Mouse (Mus musculus): Measurements from ENCODE around the gene Rcl1.

Gene Rcl1

DNA sequence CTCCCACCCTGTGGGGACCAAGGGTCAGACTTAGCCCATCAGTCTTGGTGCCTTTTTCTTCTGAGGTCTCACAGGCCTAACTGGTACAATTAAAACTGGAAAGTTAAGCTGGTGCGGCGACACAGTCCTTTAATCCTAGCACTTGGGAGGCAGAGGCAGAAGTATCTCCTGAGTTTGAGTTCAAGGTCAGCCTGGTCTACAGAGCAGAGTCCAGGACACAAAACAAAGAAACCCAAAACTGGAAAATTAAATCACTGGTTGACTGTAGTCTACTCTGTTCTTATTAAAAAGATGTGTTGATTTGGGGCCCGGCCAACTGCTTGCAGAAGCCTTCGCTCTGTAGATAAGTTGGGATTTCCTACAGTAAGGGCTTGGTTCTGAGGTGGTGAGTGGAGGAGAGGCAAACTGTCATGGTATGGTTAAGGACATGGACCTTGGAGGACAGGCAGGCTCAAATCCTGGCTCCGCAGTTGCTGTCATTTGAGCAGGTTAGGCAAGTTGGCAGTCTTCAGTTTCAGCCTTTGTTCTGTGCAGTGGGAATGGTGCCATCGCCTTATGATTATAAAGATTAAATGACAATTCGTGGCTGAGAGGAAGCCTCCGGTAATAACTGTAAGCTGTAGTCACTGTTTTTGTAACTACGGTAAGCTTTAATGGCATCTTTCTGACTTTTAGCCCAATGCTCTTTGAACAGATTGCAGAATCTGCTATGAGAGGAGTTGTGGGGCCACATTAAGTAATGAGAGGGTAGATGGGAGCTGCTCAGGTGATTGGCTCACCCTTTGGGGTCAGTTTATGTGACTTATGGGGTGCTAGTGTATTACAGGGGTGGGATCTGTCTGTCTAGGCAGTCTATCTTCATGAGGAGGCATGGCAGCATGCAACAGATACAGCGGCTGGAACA is 12.8 kb downstream of the Rcl1 start:
- DNase-seq (ENCODE audit: low spot score) = no peak

DNA sequence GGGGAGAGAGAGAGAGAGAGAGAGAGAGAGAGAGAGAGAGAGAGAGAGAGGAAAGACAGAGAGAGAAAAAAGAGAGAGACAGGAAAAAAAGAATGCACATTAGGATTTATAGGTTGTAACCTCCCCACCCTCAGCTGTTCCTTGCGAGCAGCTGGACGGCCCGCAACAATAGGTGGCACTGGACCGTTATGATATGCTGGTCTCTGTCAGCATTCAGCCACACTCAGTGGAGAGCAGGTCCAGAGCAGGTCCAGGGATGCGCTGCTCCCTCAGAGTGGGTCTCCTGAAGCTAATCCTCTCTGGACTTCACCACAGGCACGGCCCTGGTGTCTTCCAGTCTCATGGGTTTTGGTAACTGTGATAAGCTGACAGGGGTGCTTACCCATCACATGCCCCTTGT is 15.6 kb downstream of the Rcl1 start:
- DNase-seq (ENCODE audit: low spot score) = no peak

DNA sequence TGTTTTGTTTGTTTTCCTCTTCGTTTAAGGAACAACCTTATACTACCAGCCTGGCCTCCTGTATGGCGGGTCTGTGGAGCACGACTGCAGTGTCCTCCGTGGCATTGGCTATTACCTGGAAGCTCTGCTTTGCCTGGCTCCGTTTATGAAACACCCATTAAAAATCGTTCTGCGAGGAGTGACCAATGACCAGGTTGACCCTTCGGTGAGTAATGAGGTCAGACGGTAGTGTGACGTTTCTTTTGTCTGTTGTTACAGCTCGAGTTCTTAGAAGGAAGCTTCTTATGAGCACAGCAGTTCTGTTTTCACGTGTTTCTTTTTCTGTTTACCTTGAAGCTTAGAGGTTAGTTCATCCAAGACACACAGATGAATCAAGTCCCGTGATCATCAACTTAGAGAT is 17.0 kb downstream of the Rcl1 start:
- DNase-seq (ENCODE audit: low spot score) = no peak

DNA sequence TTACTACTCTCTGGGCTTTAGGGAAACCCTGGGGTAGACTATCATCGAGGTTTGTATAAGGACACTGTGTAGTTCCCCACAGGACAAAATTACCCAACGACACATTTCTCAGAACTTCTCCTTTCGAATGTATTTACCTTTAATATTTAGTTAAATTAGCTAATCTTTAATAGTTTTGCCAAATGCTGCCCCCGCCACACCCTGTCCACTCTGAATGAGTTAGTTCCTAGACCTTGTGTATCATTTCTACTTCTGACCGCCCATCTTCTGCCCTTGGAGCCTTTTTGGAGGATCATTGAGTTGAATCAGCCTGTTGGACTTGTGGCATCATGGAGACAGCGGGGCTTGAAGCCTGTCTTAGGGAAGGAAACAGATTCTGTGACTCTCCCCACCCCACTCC is 19.1 kb downstream of the Rcl1 start:
- DNase-seq (ENCODE audit: low spot score) = no peak

DNA sequence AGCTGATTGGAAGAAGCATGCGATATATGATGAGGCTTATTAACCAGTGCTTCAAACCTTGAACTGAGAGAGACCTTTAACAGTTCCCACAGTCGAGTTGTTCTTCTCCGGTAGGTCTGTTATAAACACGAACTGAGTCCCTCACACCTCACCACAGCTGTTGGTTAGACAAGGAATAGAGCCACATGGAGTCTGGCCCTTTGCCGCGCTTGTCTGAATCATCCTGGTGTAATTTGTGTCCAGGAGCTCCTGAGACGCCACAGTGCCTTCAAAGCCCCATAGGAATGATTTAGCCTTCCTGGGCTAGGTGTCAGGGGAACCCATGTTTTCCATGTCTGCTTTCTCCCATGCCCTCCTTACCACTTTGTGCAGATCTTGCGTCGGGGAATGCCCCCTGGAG is 20.2 kb downstream of the Rcl1 start:
- DNase-seq (ENCODE audit: low spot score) = no peak

DNA sequence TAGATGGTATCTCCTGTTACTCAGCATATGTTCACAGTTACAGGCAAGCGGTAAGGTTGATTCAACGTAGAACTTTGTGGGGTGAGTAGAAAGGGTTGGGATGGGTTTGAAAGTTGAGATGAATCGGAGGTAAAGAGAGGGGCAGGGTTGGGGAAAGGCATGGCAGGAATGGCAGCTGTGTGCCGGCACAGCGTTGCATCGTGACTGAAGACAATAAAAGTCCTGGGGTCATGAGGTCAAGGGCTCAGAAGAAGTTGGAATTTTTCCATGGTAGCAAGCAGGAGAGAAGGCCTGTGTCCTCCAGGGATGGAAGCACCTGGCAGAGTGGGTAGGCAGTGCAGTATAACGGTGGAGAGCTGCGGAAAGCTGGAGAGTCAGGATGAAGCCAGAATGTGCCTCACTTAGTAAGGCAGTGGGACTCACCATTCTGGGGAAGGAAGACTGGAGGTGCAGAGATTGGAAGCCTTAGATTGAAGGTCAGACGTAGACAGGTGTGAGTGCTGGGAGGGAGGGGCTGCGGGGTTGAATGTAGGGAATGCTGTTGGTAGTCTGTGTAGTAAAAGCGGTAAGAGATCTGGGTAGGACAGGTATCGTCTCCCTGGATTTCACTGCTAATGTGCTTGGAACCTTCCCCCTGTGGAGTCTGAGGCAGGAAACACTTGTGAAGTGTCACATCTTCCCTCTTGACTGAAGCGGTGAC is 23.9 kb downstream of the Rcl1 start:
- no peak for DNase-seq (ENCODE audit: low spot score)

DNA sequence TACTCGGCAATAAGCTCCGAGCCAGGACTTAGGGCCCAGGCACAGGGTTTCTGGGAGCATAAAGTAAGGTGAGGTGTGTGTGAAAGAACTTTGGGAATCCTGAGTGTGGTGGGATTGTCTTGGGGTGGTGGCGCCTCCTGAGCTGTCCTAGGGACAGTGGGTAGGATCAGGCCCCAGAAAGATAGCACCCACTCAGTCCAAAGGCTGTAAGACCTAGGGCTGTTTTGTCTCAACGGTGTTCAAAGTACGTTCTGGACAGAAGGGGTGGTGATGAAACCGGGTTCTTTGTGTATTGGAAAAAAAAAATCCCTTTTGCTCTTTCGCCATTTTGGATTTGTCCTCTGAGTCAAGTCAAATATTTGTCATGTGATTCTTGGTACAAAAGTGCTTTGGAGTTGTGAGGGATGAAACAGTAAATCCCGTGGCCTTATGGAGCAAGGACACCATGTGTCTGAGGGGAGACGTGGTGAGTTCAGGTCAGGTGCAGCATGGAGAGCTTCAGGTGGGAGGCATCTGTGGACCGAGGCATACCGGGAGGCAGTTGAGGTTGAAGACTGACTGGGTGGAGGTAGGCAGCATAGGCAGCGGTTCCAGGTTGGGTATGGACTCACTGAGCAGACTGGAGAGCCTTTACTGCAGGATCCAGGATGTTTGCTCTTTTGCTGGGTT is 25.3 kb downstream of the Rcl1 start:
- no peak for DNase-seq (ENCODE audit: low spot score)

DNA sequence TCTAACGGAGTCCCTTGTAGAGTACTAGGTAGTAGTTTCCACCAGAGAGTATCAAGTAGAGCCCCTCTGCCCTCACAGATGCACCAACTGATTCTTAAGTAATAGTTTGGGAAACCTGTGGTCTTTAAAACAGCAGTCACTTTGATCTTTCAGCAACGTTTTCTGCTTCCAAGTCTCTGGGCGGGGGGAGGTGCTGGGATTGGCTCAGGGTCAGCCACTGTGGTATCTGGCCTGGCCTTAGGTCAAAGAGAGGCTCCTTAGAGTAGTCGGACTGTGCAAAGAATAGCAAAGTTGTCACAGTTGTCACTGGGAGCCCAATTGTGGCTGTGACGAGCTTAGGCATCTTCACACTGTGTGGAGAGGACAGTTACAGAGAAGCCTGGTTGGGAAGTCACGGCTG is 26.2 kb downstream of the Rcl1 start:
- DNase-seq (ENCODE audit: low spot score) = no peak

DNA sequence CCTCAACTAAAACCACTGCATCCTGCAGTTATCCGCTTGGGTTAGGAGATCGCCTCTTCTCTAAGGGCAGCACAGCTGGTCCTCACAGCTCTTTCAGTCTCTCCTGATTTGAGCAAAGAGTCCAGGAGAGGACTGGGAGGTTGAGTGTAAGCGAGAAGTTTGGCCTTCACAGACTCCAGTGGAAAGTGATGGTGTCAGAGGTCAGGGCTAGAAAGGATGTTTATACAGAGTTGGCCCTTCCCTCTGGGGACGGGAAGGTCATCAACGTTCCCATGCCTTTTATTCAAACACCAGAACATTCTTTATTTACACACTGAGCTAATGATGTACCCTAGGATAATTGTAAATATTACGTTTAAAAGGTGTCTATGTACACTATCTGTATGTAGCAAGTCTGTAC is 27.0 kb downstream of the Rcl1 start:
- DNase-seq (ENCODE audit: low spot score) = no peak

DNA sequence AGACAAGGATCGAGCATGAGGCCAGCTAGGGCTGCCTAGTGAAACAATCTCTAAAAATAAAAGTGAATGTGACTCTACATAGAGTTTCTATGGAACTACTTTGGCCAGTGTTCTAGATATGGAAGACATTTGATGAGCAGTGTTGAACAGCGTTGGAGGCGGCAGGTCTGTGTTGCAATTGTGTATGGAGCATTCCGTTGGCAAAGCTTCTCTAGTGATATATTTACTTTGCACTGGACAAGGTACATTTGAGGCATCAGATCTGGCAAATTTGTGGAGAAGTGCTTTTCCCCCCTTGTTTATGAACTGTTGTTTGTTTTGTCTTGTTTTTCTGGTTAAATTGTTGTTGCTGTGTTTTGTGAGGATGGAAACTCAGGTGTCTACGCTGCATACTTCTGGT is 28.4 kb downstream of the Rcl1 start:
- DNase-seq (ENCODE audit: low spot score) = no peak

DNA sequence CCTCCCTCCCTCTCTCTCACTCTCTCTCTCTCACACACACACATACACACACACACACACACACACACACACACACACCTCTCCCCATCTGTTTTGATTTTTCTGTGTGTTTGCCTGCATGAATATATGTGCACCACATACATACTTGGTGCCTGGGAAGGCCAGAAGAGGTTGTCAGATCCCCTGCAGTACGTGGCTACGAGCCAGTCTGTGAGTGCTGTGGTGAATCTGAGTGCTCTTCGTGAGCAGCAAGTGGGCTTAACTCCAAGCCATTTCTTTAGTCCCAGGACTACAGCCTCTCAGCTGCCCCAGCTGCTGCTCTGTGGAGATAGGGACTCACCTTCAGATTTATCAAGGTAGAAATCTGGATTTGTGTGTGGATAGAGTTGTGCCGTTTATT is 30.0 kb downstream of the Rcl1 start:
- no peak for DNase-seq (ENCODE audit: low spot score)

DNA sequence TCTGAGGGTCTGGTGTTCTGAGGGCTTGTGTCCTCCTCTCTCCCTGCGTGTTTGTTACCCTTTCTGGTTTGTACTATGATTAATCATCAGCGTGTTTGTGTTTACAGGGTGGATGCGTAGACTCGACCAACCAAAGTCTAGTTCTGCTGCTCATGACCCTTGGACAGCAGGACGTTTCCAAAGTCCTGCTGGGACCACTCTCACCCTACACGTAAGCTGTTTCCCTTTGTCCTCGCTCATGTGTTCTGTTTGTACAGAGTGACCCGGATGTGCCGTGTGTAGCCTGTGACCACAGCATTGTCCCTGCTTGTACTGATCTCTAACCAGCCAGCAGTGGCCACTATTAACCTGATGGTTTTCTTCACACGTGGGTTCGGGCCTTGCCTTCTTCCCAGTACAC is 33.1 kb downstream of the Rcl1 start:
- DNase-seq (ENCODE audit: low spot score) = no peak

DNA sequence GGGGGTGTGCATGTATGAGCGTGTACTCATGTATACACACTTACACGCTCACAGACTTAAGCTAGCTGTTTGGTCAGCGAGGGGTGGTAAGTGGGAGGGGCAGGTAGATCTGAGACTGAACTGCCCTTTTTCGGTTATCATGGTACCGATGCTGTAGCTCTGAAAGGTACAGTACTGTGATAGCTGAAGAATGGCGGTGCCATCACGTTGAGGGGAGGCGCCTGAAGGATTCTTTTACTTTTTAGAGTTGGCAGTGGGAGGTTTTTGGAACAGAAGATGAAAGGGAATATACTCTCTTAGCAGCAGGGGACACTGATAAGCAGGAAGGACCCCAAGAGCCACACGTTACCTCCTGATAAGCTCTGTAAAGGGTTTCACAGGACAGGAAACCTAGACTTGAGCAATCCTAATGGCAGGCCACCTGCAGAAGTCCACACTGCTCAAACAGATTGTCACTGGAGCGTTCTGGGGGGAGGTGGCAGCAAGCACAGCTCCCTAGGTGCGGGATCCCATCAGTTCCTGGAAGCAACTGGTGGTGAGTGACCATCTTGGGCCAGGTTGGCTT is 34.1 kb downstream of the Rcl1 start:
- no peak for DNase-seq (ENCODE audit: low spot score)

DNA sequence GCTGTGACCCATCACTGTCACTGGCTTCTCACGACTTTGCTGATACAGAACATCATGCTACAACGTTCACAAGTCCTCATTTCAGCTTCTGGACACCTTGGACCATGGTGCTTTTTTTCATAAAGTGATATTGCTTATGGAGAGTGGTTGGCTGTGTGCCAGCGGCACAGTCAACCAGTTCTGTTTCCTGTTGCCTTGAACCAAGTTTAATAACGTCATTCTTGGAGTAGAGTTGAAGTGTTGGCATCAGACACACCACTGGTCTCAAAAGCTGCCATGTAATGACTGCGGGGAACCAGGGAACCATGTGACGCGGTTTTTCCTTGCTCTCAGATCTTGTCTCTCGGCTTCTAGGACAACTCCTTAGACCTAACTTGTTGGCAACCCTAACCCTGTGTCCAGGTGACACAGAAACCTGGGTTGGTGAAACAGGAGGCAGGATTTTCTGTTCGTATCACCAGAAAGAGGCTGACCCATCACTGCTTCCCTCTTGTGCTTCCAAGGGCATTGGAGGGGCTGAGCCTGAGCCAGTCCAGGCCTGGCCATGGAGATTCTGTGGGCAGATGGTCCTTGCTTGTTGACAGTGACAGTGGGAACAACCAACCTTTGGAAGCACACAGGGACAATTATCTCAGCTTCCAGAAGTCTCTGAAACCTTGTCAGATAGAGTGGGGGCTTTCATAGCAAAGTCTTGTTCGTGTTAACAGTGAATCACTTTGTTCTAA is 37.5 kb downstream of the Rcl1 start:
- no peak for DNase-seq (ENCODE audit: low spot score)

DNA sequence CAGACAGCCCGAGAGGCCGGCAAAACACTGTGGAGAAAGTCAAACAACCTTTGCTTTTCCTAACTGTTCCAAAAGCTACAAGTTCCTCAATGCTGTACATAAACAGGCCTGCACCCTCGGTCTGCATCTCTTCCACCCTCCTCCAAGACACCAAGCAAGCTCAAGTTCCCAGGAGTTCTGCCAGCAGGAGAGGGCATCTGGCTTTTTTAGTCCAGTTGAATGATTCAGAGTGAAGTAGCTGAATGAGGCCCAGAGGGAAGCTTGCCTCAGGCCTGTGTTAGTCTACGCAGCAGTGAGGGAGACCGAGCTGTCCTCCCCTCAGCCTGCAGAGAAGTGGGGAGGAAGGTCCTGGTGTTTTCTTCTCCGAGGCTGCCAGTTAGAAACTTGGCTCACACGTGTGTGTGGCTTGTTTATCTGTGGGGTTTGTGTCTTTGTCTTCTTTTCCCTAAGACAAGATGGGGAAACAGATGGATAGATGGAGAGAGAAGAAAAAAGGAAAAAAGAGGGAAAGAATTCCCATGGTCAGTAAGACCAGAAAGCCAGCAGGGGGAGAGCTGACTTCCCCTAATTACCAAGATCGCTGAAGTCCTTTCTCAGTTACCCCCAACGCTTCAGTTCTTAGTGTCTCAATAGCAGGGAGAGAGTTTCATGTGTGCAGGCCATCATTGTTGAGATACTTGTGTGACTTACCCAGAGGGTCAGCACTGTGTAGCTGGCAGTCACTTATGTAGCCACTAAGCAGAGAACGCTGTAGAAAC is 38.7 kb downstream of the Rcl1 start:
- DNase-seq (ENCODE audit: low spot score) = peak; percentile 23

DNA sequence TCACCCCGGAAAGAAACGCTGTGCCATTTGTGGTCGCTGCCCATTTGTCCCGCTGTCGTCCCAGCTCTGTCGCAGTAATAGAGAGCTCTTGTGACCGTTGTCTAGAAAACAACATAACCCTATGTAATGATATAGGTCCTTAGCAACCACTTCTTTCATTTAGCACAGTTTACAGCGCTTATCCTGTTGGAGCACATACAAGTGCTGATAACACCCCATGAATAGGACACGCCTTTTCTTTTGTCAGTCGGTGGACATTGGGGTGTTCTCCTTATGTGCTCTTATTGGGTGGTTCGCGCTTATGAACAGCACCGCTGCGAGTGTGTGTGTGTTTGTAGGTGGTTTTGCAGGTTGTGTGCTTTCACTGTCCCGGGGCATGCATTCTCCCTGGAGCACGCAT is 39.8 kb downstream of the Rcl1 start:
- no peak for DNase-seq (ENCODE audit: low spot score)

DNA sequence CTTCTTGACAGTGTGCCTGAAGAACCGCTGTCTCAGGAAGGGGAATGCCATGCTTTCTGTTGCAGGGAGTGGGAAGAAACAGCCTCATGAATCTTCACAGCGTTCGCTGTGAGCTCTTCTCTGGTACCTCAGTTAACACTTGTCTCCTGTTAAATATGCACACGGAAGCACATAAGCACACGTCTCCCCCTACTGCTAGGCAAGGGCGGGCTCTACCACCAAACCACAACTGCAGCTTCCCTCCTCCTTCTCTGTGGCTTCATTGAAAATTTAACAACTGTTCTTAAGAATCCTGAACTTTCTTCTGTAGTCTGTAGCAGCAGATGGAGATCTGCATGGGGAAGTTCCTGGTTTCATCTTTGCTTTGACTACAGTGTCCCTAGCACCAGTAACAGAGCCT is 41.1 kb downstream of the Rcl1 start:
- DNase-seq (ENCODE audit: low spot score) = no peak

DNA sequence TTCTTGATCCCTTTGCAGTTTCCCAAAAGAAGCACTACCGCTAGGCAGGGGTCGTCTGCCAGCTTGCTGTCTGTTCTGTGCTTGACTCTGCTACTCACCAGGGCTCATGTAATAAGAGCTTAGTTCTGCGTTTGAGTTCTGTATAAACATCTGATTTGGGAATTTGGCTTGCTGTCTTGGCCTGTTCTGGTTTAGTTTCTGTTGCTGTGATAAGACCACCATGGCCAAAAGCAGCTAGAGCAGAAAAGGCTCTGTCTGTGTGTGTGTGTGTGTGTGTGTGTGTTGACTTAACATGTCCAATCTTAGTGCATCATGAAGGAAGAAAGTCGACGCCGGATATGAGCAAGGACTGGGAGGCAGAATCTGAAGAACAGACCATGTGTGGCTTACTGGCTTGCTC is 44.2 kb downstream of the Rcl1 start:
- no peak for DNase-seq (ENCODE audit: low spot score)

DNA sequence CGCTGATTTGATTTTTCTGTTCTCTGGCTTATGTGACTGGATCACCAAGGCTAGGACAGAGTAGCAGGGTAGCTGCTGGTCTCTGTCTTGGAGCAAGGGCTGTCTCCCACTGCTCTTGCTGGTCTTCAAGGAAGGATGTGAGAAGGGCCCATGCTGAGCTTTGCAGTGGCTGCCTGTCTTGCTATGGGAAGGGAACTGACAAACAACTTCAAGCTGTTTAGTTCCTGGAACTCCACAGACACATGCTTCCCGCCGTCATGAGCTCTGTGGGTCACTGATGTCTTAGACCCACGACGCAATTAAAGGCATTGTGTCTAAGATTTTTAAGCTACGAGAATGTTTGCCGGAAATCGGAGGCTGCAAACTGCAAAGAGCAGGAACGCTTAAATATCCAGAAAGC is 45.6 kb downstream of the Rcl1 start:
- DNase-seq (ENCODE audit: low spot score) = no peak

DNA sequence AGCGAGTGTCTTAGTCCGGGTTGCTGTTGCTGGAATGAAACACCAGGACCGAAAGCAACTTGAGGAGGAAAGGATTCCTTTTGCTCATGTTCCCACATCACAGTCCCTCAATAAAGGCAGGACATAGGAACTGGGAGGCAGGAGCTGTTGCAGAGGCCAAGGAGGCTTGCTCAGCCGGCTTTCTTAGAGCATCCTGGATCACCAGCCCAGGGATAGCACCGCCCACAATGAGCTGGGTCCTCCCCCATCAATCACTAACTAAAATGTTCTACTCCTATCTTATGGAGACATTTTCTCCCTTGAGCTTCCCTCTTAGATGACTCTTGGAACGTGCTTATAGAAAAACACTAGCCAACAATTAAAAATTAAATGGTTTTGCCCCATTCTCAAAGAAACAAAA is 48.4 kb downstream of the Rcl1 start:
- DNase-seq (ENCODE audit: low spot score) = no peak

DNA sequence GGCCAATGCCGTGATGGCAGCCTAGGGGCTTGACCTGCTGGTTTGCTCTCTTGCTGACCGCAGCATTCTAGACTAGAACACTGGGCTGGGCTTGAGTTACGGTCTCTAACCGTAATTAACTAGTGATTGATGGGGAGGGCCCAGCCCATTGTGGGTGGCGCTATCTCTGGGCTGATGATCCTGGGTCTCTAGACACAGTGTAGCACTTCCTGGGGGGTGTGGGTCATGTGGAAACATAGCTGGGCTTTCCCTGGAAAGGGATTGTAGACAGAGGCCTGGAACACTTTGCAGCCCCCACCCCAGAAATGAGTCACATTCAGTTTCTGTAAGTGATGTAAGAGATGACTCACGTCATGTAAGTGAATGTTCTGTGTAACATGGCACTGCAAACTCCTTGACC is 48.9 kb downstream of the Rcl1 start:
- no peak for DNase-seq (ENCODE audit: low spot score)

Measured in retina, embryonic 14.5 days (tissue).